14 mouse cellular contexts compared by ENCODE assay signal in genomic region chr17:35201128-35201527, GRCm38 (mm10). TPM values are rescaled to one million over a fixed set of nuclear protein-coding genes. Genes with fewer than 3 reads are reported as not detected.
DNase-seq lines count a peak whose midpoint lies in the region; ATAC-seq and TF ChIP-seq lines count a peak whose summit lies in the region.
"Had no signal": no experiment of that assay in that cellular context is flagged by ENCODE, and none has a peak within 500 bp of the region (broad histone marks: within the 10 kb centered on the region; RNA-seq: fewer than 3 reads in every experiment).

No protein-coding gene starts in this region.

- no peak overlapping the region for H3K27ac ChIP-seq in kidney, adult 2 months (ENCODE audit: insufficient read depth, low read depth, low read length)
- peak overlapping the region; percentile 76 for H3K27ac ChIP-seq in brown adipose tissue, adult 24 weeks (replicated peaks; ENCODE audit: low read depth, low read length)
- peak overlapping the region; percentile 75 for H3K27ac ChIP-seq in liver, postnatal 0 days (ENCODE audit: low read depth)
- H3K27ac ChIP-seq in hindbrain, embryonic 14.5 days, result no peak overlapping the region
- H3K27ac ChIP-seq: limb, embryonic 13.5 days; midbrain, embryonic 13.5 days; neural tube, embryonic 13.5 days had no signal

- no peak for DNase-seq in kidney, adult 2 months
- no peak for DNase-seq in kidney, adult 9 months
- DNase-seq in CD4-positive helper T cell, adult 2 months (ENCODE audit: low read depth, low spot score), result peak; percentile 79
- no peak for DNase-seq in liver, postnatal 0 days
- DNase-seq in cerebellum, postnatal 25 days, result no peak
- no peak for DNase-seq in hindbrain, embryonic 14.5 days (ENCODE audit: low spot score)
- DNase-seq in urinary bladder, postnatal 10 days (ENCODE audit: low spot score), result no peak
- DNase-seq: right cerebral cortex, postnatal 25 days had no signal

- H3K9me3 ChIP-seq in liver, postnatal 0 days (ENCODE audit: low read length), result no peaks in the 10 kb centered on the region
- H3K9me3 ChIP-seq in hindbrain, embryonic 14.5 days (ENCODE audit: control insufficient read depth, low read length), result no peaks in the 10 kb centered on the region
- H3K9me3 ChIP-seq: limb, embryonic 13.5 days; midbrain, embryonic 13.5 days; neural tube, embryonic 13.5 days had no signal

- ATAC-seq in liver, postnatal 0 days, result no peak
- ATAC-seq in hindbrain, embryonic 14.5 days (ENCODE audit: low FRiP score), result no peak
- ATAC-seq: midbrain, embryonic 13.5 days had no signal

- H3K4me1 ChIP-seq in kidney, adult 2 months (ENCODE audit: control insufficient read depth, insufficient read depth, low read length), result no peaks in the 10 kb centered on the region
- H3K4me1 ChIP-seq in brown adipose tissue, adult 24 weeks (ENCODE audit: control insufficient read depth, insufficient read depth, insufficient read length, low read length), result peaks cover 6% of the 10 kb centered on the region
- H3K4me1 ChIP-seq in liver, postnatal 0 days (ENCODE audit: insufficient read depth), result peaks cover 8% of the 10 kb centered on the region
- 0 out of 2 replicates have a peak, but pooled peaks cover 2% of the 10 kb centered on the region for H3K4me1 ChIP-seq in hindbrain, embryonic 14.5 days (replicated peaks; ENCODE audit: control insufficient read depth, insufficient read depth, low read length)

- no peak for TF ChIP-seq EP300 in liver, postnatal 0 days (IDR thresholded peaks at IDR 0.05; ENCODE audit: low read depth)

- no peak for TF ChIP-seq CTCF in kidney, adult 2 months (conservative IDR thresholded peaks at IDR 0.05; ENCODE audit: insufficient read depth, insufficient read length, low read depth, low read length)
- TF ChIP-seq CTCF in liver, postnatal 0 days (IDR thresholded peaks at IDR 0.05; ENCODE audit: low read depth), result no peak

- H3K9ac ChIP-seq in liver, postnatal 0 days (replicated peaks), result peak overlapping the region; percentile 40
- H3K9ac ChIP-seq in hindbrain, embryonic 14.5 days, result no peak overlapping the region
- H3K9ac ChIP-seq: limb, embryonic 13.5 days; midbrain, embryonic 13.5 days; neural tube, embryonic 13.5 days had no signal

- H3K36me3 ChIP-seq in kidney, adult 2 months (ENCODE audit: control insufficient read depth, insufficient read depth, low read length), result no peaks in the 10 kb centered on the region
- no peaks in the 10 kb centered on the region; the same call in 1 of the 2 replicates for H3K36me3 ChIP-seq in liver, postnatal 0 days (replicated peaks; ENCODE audit: insufficient read depth, low read length)
- H3K36me3 ChIP-seq in hindbrain, embryonic 14.5 days (replicated peaks; ENCODE audit: control insufficient read depth, insufficient read depth), result no peaks in the 10 kb centered on the region
- H3K36me3 ChIP-seq: limb, embryonic 13.5 days; midbrain, embryonic 13.5 days; neural tube, embryonic 13.5 days had no signal

- peak overlapping the region; percentile 11; the same call in 1 of the 2 replicates for H3K4me3 ChIP-seq in kidney, adult 2 months (ENCODE audit: insufficient read depth, low read depth, low read length)
- peak overlapping the region; percentile 61 for H3K4me3 ChIP-seq in brown adipose tissue, adult 24 weeks (ENCODE audit: insufficient read depth, low read depth, low read length)
- H3K4me3 ChIP-seq in liver, postnatal 0 days (ENCODE audit: low read depth, low read length), result peak overlapping the region; percentile 48
- no peak overlapping the region for H3K4me3 ChIP-seq in hindbrain, embryonic 14.5 days (replicated peaks; ENCODE audit: low read length)
- H3K4me3 ChIP-seq: limb, embryonic 13.5 days; midbrain, embryonic 13.5 days; neural tube, embryonic 13.5 days had no signal

- H3K4me2 ChIP-seq in liver, postnatal 0 days (ENCODE audit: low read depth, low read length), result peak overlapping the region; percentile 62
- no peak overlapping the region for H3K4me2 ChIP-seq in hindbrain, embryonic 14.5 days (replicated peaks)
- H3K4me2 ChIP-seq: midbrain, embryonic 13.5 days; neural tube, embryonic 13.5 days had no signal

- TF ChIP-seq POLR2A in kidney, adult 2 months (IDR thresholded peaks at IDR 0.05; ENCODE audit: low read depth, low read length), result no peak

- 66% methylated on average over 11 of the region's 11 CpGs for WGBS in kidney, adult 2 months
- WGBS in liver, postnatal 0 days (ENCODE audit: insufficient replicate concordance), result 20% methylated on average over 11 of the region's 11 CpGs
- 75% methylated on average over 11 of the region's 11 CpGs for WGBS in hindbrain, embryonic 14.5 days

- H3K27me3 ChIP-seq in kidney, adult 2 months (replicated peaks; ENCODE audit: control insufficient read depth, insufficient read depth, low read length), result no peaks in the 10 kb centered on the region
- peaks cover 29% of the 10 kb centered on the region; the same call in 1 of the 2 replicates for H3K27me3 ChIP-seq in liver, postnatal 0 days (ENCODE audit: insufficient read depth, low read length)
- H3K27me3 ChIP-seq in hindbrain, embryonic 14.5 days (ENCODE audit: control insufficient read depth, insufficient read depth, low read length), result peaks cover 17% of the 10 kb centered on the region

RNA-seq across cellular contexts. Expression of gene Tnf, which starts 0.7 kb away (rescaled TPM):
- polyA plus RNA-seq in kidney, adult 2 months (2012; rRNA removed), result 0.64 and 0.94 TPM in 2 replicates
- not detected in 2 replicates for polyA plus RNA-seq in brown adipose tissue, adult 24 weeks (2012; ENCODE audit: insufficient read depth, insufficient read length, missing spikeins)
- 0.59 and 0.75 TPM in 2 replicates for polyA plus RNA-seq in liver, postnatal 0 days (2015; fragmentation: Nextera tagmentation; extraction: Ambion mirVana)
- polyA plus RNA-seq in hindbrain, embryonic 14.5 days (2014; fragmentation: Nextera tagmentation; extraction: Ambion mirVana), result not detected in 2 replicates
- polyA plus RNA-seq: kidney, embryonic 14.5 days; midbrain, embryonic 13.5 days had no signal

RNA-seq across cellular contexts. Expression of gene Lta, which starts 4.0 kb away (rescaled TPM):
- polyA plus RNA-seq in kidney, adult 2 months (2012; rRNA removed), result 0.08 and 1.1 TPM in 2 replicates
- not detected in 2 replicates for polyA plus RNA-seq in brown adipose tissue, adult 24 weeks (2012; ENCODE audit: insufficient read depth, insufficient read length, missing spikeins)
- polyA plus RNA-seq in liver, postnatal 0 days (2015; fragmentation: Nextera tagmentation; extraction: Ambion mirVana), result not detected in 2 replicates
- 0.23 and 0.55 TPM in 2 replicates for polyA plus RNA-seq in hindbrain, embryonic 14.5 days (2014; fragmentation: Nextera tagmentation; extraction: Ambion mirVana)
- polyA plus RNA-seq: kidney, embryonic 14.5 days; limb, embryonic 13.5 days had no signal

RNA-seq across cellular contexts. Expression of gene Ltb, which starts 6.9 kb away (rescaled TPM):
- polyA plus RNA-seq in kidney, adult 2 months (2012; rRNA removed), result 2.5 and 20.9 TPM in 2 replicates
- not detected in 2 replicates for polyA plus RNA-seq in brown adipose tissue, adult 24 weeks (2012; ENCODE audit: insufficient read depth, insufficient read length, missing spikeins)
- 5.3 and 6.0 TPM in 2 replicates for polyA plus RNA-seq in liver, postnatal 0 days (2015; fragmentation: Nextera tagmentation; extraction: Ambion mirVana)
- 0.29 and 0.39 TPM in 2 replicates for polyA plus RNA-seq in hindbrain, embryonic 14.5 days (2014; fragmentation: Nextera tagmentation; extraction: Ambion mirVana)

RNA-seq across cellular contexts. Expression of gene Lst1, which starts 12.9 kb away (rescaled TPM):
- 9.4 and 17.7 TPM in 2 replicates for polyA plus RNA-seq in kidney, adult 2 months (2012; rRNA removed)
- polyA plus RNA-seq in brown adipose tissue, adult 24 weeks (2012; ENCODE audit: insufficient read depth, insufficient read length, missing spikeins), result 12.2 and 16.4 TPM in 2 replicates
- 41.2 and 44.2 TPM in 2 replicates for polyA plus RNA-seq in liver, postnatal 0 days (2015; fragmentation: Nextera tagmentation; extraction: Ambion mirVana)
- polyA plus RNA-seq in hindbrain, embryonic 14.5 days (2014; fragmentation: Nextera tagmentation; extraction: Ambion mirVana), result 8.2 and 13.3 TPM in 2 replicates

RNA-seq across cellular contexts. Expression of gene Gm16181, which starts 19.5 kb away (rescaled TPM):
- polyA plus RNA-seq in kidney, adult 2 months (2012; rRNA removed), result not detected in 2 replicates
- polyA plus RNA-seq in brown adipose tissue, adult 24 weeks (2012; ENCODE audit: insufficient read depth, insufficient read length, missing spikeins), result not detected in 2 replicates
- 0.22 TPM in 2 replicates for polyA plus RNA-seq in liver, postnatal 0 days (2015; fragmentation: Nextera tagmentation; extraction: Ambion mirVana)
- not detected in 2 replicates for polyA plus RNA-seq in hindbrain, embryonic 14.5 days (2014; fragmentation: Nextera tagmentation; extraction: Ambion mirVana)
- polyA plus RNA-seq: cortical plate, adult 2 months had no signal

Comparison
In these comparisons a context has a peak if more than half of its experiments do, and no peak if none do; other contexts are left out.
1. H3K27ac ChIP-seq: peak in brown adipose tissue, adult 24 weeks (single experiment) and liver, postnatal 0 days (single experiment); none in kidney, adult 2 months (single experiment) and hindbrain, embryonic 14.5 days (single experiment).